Mouse (Mus musculus) spleen, embryonic (tissue): ENCODE measurements around the gene Sept11.

Source experiments
- CTCF ChIA-PET: fragments of 350-600 bp; sonication (Branson Sonifier 250); formaldehyde crosslinking; loops from one replicate; lab custom pipeline; 2022; lab: Charles Lee

Sept11 gene

DNA sequence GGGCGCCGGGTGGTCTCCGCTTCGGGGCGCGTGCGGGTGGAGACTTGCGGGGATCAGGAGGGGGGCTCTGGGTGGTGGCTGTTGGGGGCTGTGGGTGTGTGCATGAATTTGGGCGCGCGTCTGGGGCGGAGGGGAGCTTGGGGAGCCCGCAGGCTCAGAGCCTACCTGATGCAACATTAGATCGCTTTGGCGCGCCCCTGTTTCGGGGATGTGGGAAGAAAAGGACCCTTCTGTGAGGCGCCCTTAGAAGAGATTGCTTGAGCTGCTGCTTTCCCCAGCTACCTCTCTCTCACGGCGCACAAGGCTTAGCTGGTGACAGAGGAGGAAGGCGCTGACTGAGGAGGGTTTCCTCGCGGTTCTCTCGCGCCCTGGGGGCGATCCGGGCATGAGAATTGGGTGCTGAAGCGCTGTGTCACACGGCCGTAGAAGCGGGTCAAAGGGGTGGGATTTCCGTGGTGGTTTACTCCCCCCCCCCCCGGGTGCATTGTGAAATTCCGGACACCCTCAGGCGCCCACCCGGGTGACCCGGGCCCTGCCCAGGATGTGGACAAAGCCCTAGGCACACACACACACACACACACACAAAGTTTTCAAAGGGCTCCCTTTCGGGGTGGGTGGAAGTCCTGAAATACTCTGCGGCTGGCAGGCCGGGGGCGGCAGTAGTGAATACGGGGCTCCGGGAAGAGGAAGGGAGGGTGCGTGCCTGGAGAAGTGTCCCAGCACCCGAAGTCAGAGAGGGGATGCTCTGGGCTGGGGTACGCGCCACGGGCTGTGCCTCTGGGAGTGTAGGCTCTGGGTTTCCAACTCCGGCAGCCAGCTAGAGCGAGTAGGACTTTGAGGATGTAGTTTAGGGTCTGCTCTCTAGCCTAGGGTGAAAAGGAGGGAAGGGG lies 646 bp downstream of the Sept11 start:
- CTCF ChIA-PET = interaction anchor here (0.9 kb wide), 1 partner anchor 174 kb away, joined by 4 read pairs; no protein-coding TSS in a partner anchor

GRCm38 (mm10) chr5:93095301-93095700 lies 2.1 kb downstream of the Sept11 start:
- CTCF ChIA-PET = no interaction called here

DNA sequence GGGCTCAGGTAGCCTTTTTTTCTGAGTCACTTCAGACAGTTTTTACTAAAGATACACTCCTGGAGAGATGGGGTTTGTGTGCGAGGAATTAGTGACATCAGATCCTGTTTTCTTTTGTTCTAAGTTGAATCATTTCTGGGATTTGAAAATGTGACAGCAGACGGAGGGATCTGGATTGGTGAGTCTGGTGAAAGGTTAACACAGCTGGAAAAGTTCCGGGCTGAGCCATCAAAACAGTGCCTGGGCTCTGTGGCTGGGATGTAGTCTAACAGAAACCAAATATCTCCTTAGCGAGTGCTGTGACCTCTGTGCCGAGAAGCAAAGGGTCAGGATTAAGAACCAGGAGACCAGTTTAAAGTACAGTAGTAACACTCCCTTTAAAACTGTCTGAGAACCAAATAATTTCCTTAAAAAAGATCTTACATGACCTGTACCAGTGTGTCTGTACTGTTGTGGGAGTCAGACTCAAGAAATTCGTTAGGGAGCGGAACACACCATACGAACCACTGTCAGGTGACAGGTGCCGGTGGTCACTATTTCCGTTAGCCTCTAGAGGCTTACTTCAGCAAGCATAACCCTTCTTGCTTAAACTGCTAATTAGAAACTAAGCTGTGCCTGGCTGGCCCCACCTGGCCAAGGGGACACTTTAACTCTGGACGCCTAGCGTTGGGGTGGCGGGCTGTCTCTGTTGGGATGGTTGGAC lies 4.1 kb downstream of the Sept11 start:
- CTCF ChIA-PET = no interaction called here

- CTCF ChIA-PET = no interaction called here
These were observed 5.0 kb downstream of the Sept11 start for GRCm38 (mm10) chr5:93098219-93098618.

- CTCF ChIA-PET = no interaction called here
These were observed 5.6 kb downstream of the Sept11 start for GRCm38 (mm10) chr5:93098811-93099210.

- CTCF ChIA-PET = no interaction called here
These were observed 7.7 kb downstream of the Sept11 start for GRCm38 (mm10) chr5:93100906-93101305.

DNA sequence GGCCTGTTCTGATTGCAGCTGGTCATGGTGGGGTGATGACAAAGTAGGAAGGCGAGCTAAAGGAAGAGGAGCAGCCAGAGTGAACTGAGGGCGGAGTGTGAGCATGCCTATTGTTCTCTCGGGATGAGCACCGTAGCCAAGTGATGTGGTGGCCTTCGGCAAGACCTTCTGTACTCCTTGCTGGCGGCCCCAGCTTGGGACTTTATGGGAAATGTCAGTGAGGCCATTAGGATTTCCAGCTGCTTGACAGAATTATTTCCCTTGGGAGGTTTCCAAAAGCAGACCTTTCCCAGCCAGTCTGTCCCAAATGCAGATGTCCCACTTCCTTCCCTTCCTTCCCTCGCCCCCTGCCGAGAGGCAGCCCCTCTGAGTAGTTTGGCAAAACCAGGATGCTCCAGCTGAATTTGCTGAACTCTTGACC lies 8.1 kb downstream of the Sept11 start:
- CTCF ChIA-PET = no interaction called here

GRCm38 (mm10) chr5:93103603-93104002 lies 10.4 kb downstream of the Sept11 start:
- CTCF ChIA-PET = no interaction called here

- CTCF ChIA-PET = interaction anchor here (0.7 kb wide), 1 partner anchor 10 kb away, joined by 3 read pairs; no protein-coding TSS in a partner anchor
These were observed 12.0 kb downstream of the Sept11 start for GRCm38 (mm10) chr5:93104987-93105823.

GRCm38 (mm10) chr5:93106048-93106447 lies 12.8 kb downstream of the Sept11 start:
- CTCF ChIA-PET = interaction anchor here (0.6 kb wide), 3 partner anchors 20 to 108 kb away, joined by 3 to 12 read pairs (median 7); no protein-coding TSS in a partner anchor

DNA sequence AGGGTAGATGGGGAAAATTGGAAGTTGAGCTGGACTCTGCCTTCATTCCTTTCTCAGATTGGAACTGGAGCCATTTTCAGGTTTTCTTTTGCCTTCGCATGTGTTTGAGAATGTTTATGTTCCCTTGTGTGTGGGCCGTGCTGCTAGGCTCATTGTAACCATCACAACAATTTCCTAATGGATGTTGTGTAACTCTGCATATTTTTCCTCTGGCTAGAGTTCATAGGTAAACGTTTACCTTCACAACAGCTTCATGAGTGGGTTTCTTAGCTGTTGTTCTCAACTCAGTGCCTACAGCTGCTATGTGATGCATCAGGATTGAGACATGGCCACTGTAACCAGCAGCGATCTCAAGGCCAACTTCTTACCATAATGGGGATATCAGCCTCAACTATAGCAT lies 15.5 kb downstream of the Sept11 start:
- CTCF ChIA-PET = no interaction called here

DNA sequence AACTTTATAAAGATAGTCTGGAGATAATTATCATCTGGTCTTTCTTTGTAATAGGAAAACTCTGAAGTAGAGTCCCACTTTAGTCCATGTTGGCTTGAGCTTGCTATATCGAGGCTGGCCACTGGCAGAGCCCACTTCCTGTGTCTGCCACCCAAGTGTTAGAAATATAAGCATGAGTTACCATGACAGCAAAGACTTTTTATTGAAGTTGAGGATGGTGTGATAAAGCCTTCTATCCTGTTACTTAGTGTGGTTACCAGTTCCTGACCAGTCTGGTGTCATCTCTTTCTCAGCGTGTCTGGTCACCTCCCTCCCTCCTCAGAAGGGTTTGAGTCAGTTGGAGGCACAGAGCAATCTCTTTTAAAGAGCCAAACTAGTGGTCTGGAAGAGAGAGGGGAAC lies 16.3 kb downstream of the Sept11 start:
- CTCF ChIA-PET = no interaction called here

GRCm38 (mm10) chr5:93112290-93112689 lies 19.1 kb downstream of the Sept11 start:
- CTCF ChIA-PET = no interaction called here

GRCm38 (mm10) chr5:93113517-93113916 lies 20.3 kb downstream of the Sept11 start:
- CTCF ChIA-PET = no interaction called here

DNA sequence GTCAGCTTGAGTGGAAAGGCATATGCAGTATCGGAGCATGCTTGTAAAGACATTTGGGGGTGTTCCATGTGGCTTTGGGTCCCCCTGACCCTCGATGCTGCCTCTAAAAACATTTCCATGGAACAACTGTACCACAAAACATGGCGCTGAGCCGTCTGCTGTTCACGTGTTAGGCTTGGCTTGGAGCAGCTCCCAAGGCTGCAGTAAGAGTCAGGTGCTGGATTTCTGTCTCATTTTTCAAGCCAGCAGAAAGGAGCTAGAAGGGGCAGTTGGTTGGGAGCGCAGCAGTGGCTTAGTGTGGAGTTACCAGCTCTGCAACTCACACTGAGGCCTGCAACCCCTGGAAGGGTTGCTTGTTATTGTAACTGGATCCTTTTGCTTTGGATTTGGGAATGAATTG lies 21.3 kb downstream of the Sept11 start:
- CTCF ChIA-PET = interaction anchor here (0.5 kb wide), 2 partner anchors 9 to 49 kb away, joined by 3 to 6 read pairs; no protein-coding TSS in a partner anchor

DNA sequence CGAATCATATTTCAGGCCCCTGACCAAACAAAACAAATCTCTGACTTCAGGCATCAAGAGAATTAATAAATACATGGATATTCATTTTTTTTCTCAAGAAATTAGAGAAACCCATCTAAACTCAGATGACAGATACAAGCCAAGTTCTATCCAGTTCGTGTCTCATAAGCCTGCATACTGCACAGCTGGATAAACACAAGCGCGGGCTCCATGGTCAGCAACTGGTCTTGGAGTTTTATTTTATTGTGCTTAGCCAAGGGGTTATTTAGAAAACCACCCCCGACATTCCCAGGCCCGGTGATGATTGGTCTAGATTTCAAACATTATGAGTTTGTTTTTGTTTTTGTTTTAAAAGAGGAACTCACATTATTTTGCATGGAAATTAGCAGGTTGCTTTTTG lies 21.8 kb downstream of the Sept11 start:
- CTCF ChIA-PET = interaction anchor here (0.5 kb wide), 2 partner anchors 10 to 49 kb away, joined by 3 to 6 read pairs; no protein-coding TSS in a partner anchor

- CTCF ChIA-PET = no interaction called here
These were observed 22.6 kb downstream of the Sept11 start for GRCm38 (mm10) chr5:93115854-93116253.

GRCm38 (mm10) chr5:93117648-93118047 lies 24.4 kb downstream of the Sept11 start:
- CTCF ChIA-PET = interaction anchor here (0.7 to 1.0 kb wide), 2 partner anchors 19 to 26 kb away, joined by 3 to 11 read pairs; no protein-coding TSS in a partner anchor

DNA sequence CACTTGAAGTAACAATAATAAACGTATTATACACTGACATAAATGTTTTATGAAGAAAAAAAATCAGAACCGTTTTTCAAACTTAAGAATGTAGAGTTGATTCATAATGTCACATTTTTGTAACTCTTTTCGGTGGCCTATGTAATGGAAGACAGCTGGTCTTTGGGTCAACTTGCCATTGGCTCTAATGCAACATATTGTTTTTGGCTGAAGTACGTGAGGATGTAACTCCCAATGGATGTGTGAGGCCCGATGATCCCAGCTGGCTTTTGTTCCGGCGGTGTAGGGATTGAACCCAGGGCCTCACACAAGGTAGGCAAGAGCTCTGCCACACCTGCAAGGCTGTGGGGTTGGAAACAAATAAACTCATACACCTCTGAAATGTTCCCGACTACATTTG lies 28.4 kb downstream of the Sept11 start:
- CTCF ChIA-PET = no interaction called here

DNA sequence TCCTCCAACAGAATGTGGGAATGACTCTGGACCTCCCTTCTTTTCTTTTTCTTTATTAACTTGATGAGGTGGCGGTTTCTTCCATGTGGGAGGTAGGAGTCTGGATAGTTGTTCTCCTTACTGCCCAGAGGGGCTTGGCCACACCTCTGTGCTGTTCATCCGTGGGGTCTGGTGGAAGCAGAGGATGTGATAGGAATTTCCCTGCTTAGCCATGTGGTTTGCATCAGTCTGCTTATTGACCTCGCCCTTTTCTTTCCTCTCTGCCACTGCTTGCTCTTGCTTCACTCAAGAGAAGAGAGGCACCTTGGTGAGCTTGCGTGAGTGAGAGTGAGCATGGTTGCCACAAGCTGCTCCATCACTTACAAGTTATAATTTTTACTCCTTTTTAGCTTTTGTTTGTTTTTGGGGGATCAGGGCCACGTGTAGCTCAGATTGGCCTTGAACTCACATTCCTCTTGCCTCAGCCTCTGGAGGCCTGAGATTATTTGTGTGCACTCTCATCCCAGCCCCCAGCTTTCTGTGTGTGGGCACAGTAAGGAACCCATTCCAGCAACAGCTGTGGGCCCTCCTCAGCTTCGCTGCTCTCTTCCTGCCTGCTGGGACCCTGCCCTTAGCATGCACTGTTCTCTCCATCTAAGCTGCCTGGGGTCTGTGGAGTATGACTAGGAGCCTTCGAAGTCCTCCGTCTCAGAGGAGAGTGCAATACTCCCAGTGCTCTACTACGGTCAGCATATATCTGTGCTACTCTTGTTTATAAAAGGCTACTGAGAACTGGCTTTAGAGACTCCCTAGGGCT lies 31.0 kb downstream of the Sept11 start:
- CTCF ChIA-PET = no interaction called here

- CTCF ChIA-PET = no interaction called here
These were observed 32.1 kb downstream of the Sept11 start for GRCm38 (mm10) chr5:93125325-93125724.
